Mouse (Mus musculus) hindbrain, embryonic 12.5 days (tissue): Measurements from ENCODE around the gene Cd207. TPM values are rescaled to one million over a fixed set of nuclear protein-coding genes. Genes with fewer than 3 reads are reported as not detected.

Experiments used
- polyA plus RNA-seq: library from polyadenylated mRNA; unstranded; fragments of >200 nt; fragmentation: Nextera tagmentation; extraction: Ambion mirVana; gene quantifications from 2 replicates; pipeline ENCODE4 v1.2.1, GENCODE M21; 2016

The Cd207 gene
- polyA plus RNA-seq, 1 experiment from 2014 or later, result not detected

Other genes with a start within 250 kb of the Cd207 start
- gene Tet3, start 218.8 kb downstream of the Cd207 start, polyA plus RNA-seq, result 63.3 and 63.9 TPM in 2 replicates
- 64.3 and 64.5 TPM in 2 replicates for gene Dguok, start 170.9 kb downstream of the Cd207 start, polyA plus RNA-seq
- 2.5 and 3.9 TPM in 2 replicates for gene Actg2, start 141.6 kb downstream of the Cd207 start, polyA plus RNA-seq
- gene Stambp, start 105.1 kb downstream of the Cd207 start, polyA plus RNA-seq, result 30.6 and 37.1 TPM in 2 replicates
- not detected in 2 replicates for gene Clec4f, start 21.7 kb downstream of the Cd207 start, polyA plus RNA-seq
- not detected in 2 replicates for gene Vax2, start 33.4 kb upstream of the Cd207 start, polyA plus RNA-seq
- 0.23 TPM in 1 of 2 replicates, not detected in the other for gene Atp6v1b1, start 65.1 kb upstream of the Cd207 start, polyA plus RNA-seq
- gene Ankrd53, start 84.8 kb upstream of the Cd207 start, polyA plus RNA-seq, result 0.13 TPM in 1 of 2 replicates, not detected in the other
- gene Tex261, start 98.0 kb upstream of the Cd207 start, polyA plus RNA-seq, result 62.2 and 65.8 TPM in 2 replicates
- gene Nagk, start 117.1 kb upstream of the Cd207 start, polyA plus RNA-seq, result 61.3 and 65.7 TPM in 2 replicates
- 20.7 and 27.9 TPM in 2 replicates for gene Paip2b, start 153.9 kb upstream of the Cd207 start, polyA plus RNA-seq
- 103 and 104 TPM in 2 replicates for gene Zfp638, start 189.3 kb upstream of the Cd207 start, polyA plus RNA-seq